Mouse (Mus musculus) granulocyte monocyte progenitor cell, adult 5-6 weeks (primary cell): ENCODE measurements around the gene Ednra. TPM values are rescaled to one million over a fixed set of nuclear protein-coding genes. Genes with fewer than 3 reads are reported as not detected.
A peak's percentile ranks its signal among the peaks of the same experiment; 100 is the strongest.

ENCODE experiments used
- ATAC-seq: replicated peaks from 2 replicates; pipeline ENCODE4 v1.8.0; 2016; ENCODE audit warnings: mild to moderate bottlenecking, moderate TSS enrichment, inconsistent platforms; ENCODE audit not compliant: poor library complexity, severe bottlenecking
- total RNA-seq, 2 experiments: library from RNA; stranded (forward) in 1 of 2; stranded (reverse) in 1 of 2; fragments of 200-712, 200-1000 nt in 1 of 2; fragments of >200 nt in 1 of 2; fragmentation: Nextera tagmentation in 1 of 2; gene quantifications; 2 replicates each; pipeline ENCODE4 v1.2.3; 2014 to 2017

Ednra gene
- total RNA-seq (2014; fragmentation: Nextera tagmentation) = not detected in 2 replicates
- total RNA-seq (2017) = 0.82 TPM in 1 of 2 replicates, not detected in the other

- peak; percentile 70 for ATAC-seq
Measured at GRCm38 (mm10) chr8:77724046-77724930, at the start of gene Ednra. TSS of gene Ednra (minus strand) at chr8:77724464.

- no peak for ATAC-seq
Measured at GRCm38 (mm10) chr8:77773831-77774230, 49.6 kb upstream of the Ednra start.

DNA sequence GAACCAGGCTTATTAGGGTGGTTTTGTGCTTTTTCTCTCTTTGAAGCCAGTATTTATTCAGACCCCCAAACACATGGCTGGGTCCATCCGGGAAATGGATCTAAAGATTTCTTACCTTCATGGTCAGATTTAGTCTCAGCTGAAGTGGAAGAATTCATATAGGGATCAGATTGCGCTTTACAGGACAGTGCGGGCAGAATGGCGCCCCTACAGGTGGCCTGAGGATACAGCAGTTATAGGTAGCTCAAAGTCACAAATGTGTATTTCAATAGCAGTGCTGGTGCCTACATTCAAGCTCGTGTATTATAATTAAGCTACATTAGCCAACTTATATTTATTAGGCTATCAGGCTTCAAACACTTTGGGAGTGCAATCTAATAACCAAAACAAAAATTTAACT lies 49.0 kb upstream of the Ednra start:
- ATAC-seq = no peak; the same call in 1 of the 2 replicates

GRCm38 (mm10) chr8:77772210-77772886 lies 48.1 kb upstream of the Ednra start:
- no peak for ATAC-seq

GRCm38 (mm10) chr8:77770966-77771365 lies 46.7 kb upstream of the Ednra start:
- no peak; the same call in 1 of the 2 replicates for ATAC-seq

GRCm38 (mm10) chr8:77768916-77769315 lies 44.7 kb upstream of the Ednra start:
- no peak for ATAC-seq

DNA sequence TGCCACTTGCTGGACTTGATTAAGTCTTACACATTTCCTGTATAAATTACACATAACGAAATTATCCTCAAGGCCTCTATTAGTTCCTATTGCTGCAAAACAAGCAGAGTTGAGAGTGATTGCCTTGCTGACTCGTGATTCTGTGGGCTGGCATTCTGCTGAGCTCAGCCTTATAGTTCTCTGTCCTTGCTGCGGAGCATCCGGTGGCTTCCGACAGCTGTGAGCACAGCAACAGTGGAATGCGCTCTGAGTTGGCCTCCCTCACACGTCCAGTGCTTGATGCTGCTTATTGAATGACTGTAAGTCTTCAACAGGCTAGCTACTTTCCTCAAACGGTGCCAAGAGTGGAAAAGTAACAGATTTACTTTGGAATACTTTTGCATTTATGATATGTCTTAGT lies 40.0 kb upstream of the Ednra start:
- no peak for ATAC-seq

- ATAC-seq = no peak; the same call in 1 of the 2 replicates
Measured at GRCm38 (mm10) chr8:77762967-77763366, 38.7 kb upstream of the Ednra start.

DNA sequence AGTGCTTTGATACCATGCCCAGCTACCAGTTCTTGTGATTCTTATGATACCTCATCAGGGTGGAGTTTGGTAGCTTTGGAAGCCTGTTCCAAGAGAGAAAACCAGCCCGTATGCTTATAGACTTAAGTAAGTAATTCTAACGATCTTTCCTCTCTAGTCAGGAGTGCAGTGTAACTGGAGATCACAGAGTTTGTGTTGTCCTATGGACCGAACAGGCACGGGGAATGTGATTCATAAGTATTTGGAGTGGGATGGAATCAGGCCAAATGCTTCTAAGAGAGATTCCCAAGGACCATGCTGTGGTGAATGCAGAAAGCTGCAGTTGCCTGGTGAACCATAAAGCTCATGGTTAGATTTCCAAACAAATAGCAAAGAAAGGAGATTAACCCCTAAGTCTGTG lies 31.2 kb upstream of the Ednra start:
- ATAC-seq = no peak

DNA sequence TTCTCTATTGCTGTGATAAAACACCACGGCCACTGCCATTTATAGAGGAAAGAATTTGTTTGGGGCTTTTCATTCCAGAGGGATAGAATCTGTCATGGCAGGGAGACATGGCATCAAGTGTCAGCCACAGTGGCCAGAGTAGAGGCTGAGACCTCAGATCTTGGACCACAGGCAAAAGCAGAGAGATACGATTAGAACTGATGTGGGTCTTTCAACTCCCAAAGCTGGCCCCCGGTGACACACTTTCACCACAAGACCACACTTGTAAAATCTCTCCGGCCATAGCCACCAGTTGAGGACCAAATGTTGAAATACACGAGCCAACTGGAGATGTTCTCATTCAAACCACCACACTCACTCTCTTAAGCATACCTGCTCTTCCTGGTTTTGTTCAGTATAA lies 29.5 kb upstream of the Ednra start:
- no peak for ATAC-seq

GRCm38 (mm10) chr8:77752041-77752440 lies 27.8 kb upstream of the Ednra start:
- no peak for ATAC-seq

DNA sequence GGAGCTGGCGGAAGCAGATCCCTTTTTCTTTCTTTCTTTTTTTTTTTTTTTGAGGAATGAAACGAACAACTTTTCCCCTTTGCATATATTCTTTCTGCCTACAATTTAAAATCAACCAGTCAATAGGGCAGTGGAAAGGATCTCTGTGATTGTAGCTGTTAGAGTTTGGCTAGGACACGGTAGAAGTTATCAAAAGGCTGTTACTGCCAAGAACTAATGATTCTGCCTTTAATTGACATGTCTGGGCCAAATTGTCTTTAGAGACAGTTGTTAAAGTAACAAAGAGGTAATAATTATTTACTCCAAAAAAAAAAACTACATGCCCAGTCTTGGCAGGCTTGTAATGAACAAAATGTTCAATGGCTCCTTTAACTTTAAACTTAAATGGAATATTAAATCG lies 26.1 kb upstream of the Ednra start:
- ATAC-seq = no peak

- ATAC-seq = no peak
Measured at GRCm38 (mm10) chr8:77744476-77744875, 20.2 kb upstream of the Ednra start.

- ATAC-seq = peak; percentile 51; the same call in 1 of the 2 replicates
Measured at GRCm38 (mm10) chr8:77742395-77742794, 18.1 kb upstream of the Ednra start.

- ATAC-seq = peak; percentile 63
Measured at GRCm38 (mm10) chr8:77741050-77741777, 16.9 kb upstream of the Ednra start.

- no peak for ATAC-seq
Measured at GRCm38 (mm10) chr8:77738419-77738818, 14.2 kb upstream of the Ednra start.

DNA sequence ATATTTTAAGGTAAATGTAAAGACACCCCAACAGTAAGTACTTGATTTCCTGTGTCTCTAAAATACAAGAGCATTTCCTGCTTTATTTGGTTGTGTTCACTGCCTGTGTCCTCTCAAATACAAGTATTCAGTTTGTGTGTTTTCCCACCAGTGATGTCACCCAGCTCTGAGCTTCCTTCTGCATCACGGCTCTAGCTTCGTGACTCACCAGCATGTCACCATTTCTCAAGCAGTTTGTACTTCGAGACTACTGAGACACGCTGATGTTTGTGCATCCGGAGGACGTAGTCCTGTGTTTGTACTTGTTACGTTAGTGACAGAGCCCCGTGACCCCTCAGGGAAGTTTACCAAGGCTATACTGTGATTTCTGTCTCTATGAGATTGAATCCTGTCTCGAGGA lies 13.1 kb upstream of the Ednra start:
- no peak for ATAC-seq

GRCm38 (mm10) chr8:77733792-77734191 lies 9.5 kb upstream of the Ednra start:
- no peak for ATAC-seq

DNA sequence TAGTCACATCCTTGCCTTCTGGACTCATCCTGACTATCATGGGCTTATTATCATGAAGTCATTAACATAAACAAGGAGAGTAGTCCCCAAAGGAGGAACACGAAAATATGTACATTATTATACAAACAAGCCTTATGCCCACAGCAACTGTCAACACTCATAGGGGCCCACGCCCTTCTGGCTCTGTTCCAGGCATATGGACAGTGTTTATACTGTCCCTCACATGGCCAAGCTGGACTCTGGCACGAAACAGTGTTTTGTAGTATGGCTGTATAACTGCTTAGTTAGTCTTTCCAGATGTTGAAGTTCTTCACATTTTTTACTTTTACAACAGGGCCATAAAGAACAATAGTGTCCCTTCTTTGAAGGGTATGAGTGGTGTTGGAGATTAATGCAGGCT lies 8.7 kb upstream of the Ednra start:
- ATAC-seq = no peak

GRCm38 (mm10) chr8:77725406-77725805 lies 1.1 kb upstream of the Ednra start:
- no peak for ATAC-seq

DNA sequence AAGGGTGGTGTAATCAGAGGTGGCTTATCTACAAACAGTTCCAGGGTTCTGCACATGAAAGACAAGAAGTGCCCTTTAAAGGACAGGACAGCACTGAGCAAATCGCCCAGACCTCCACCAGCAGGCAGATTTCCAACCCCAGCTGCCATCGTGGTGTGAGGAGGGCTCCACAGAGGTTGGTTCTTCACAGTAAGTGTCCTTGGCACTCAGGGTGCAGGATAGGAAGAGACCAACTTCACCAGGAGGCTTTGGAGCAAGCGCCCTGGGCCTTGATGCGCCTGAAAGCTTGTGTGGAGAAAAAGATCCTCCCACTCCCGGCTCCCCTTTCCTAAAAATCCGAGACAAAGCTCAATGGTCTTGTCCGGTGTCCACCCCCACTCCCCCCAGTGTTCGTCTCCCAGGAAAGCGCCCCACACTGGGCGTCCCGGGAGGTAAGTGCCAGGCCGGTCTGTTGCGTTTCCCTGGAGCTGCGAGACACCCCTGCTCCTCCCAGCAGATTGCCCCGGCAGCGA lies 674 bp downstream of the Ednra start:
- ATAC-seq = peak; percentile 42
